Mouse (Mus musculus) kidney, postnatal 0 days (tissue): ENCODE measurements around the gene Sertad3. TPM values are rescaled to one million over a fixed set of nuclear protein-coding genes. Genes with fewer than 3 reads are reported as not detected.

Experiments used
- ATAC-seq: fragments of 200-750 bp; cut with Nextera tagmentation; replicated peaks from 2 replicates; pipeline ENCODE4 v1.8.0; 2017; ENCODE audit warnings: low read depth, moderate number of reproducible peaks, moderate TSS enrichment, moderate library complexity; ENCODE audit not compliant: low FRiP score
- DNase-seq: peaks from one replicate; pipeline ENCODE4 v3.0.0-alpha.2; 2016; ENCODE audit warnings: low spot score
- H3K27ac ChIP-seq: fragments of 300-500 bp; sonication (generic); 2 replicates; pipeline ENCODE4 v1.5.1; 2014; ENCODE audit warnings: mild to moderate bottlenecking
- H3K27me3 ChIP-seq: fragments of 300-500 bp; sonication (generic); 2 replicates; pipeline ENCODE4 v1.6.1; 2014; ENCODE audit warnings: low read length, mixed read lengths; ENCODE audit not compliant: insufficient read depth
- H3K36me3 ChIP-seq: fragments of 300-500 bp; sonication (generic); 2 replicates; pipeline ENCODE4 v1.6.1; 2014; ENCODE audit warnings: low read length, mixed read lengths; ENCODE audit not compliant: insufficient read depth
- H3K4me1 ChIP-seq: fragments of 300-500 bp; sonication (generic); replicated peaks from 2 replicates; pipeline ENCODE4 v1.6.1; 2014; ENCODE audit warnings: antibody characterized with exemption, low read length, mixed read lengths; ENCODE audit not compliant: insufficient read depth
- H3K4me2 ChIP-seq: fragments of 300-500 bp; sonication (generic); 2 replicates; pipeline ENCODE4 v1.6.1; 2014; ENCODE audit warnings: mild to moderate bottlenecking, low read length, moderate library complexity, mixed read lengths
- H3K4me3 ChIP-seq: fragments of 300-500 bp; sonication (generic); replicated peaks from 2 replicates; pipeline ENCODE4 v1.5.1; 2014; ENCODE audit warnings: low read depth, low read length
- H3K9ac ChIP-seq: fragments of 300-500 bp; sonication (generic); 2 replicates; pipeline ENCODE4 v1.6.1; 2014; ENCODE audit warnings: low read depth, low read length
- H3K9me3 ChIP-seq: fragments of 300-500 bp; sonication (generic); replicated peaks from 2 replicates; pipeline ENCODE4 v1.6.1; 2016; ENCODE audit warnings: low read length, inconsistent platforms, mixed read lengths
- CTCF ChIP-seq: IDR thresholded peaks from 2 replicates; pipeline ENCODE4 v1.5.1; 2016; ENCODE audit warnings: antibody characterized with exemption, low read depth, mild to moderate bottlenecking, moderate library complexity
- WGBS: fragments of 180-500 bp; shearing (Covaris S2); extraction: QIAGEN DNeasy Blood & Tissue Kit; methylation state at CpG from one replicate; pipeline ENCODE4 v1.1.7; 2014; 5-methylcytosine and 5-hydroxymethylcytosine counted together
- polyA plus RNA-seq: library from polyadenylated mRNA; unstranded; fragments of >200 nt; fragmentation: Nextera tagmentation; extraction: Ambion mirVana; gene quantifications from 2 replicates; pipeline ENCODE4 v1.2.1, GENCODE M21; 2015

Gene Sertad3
- polyA plus RNA-seq, 1 experiment from 2014 or later: 25.3 TPM

DNA sequence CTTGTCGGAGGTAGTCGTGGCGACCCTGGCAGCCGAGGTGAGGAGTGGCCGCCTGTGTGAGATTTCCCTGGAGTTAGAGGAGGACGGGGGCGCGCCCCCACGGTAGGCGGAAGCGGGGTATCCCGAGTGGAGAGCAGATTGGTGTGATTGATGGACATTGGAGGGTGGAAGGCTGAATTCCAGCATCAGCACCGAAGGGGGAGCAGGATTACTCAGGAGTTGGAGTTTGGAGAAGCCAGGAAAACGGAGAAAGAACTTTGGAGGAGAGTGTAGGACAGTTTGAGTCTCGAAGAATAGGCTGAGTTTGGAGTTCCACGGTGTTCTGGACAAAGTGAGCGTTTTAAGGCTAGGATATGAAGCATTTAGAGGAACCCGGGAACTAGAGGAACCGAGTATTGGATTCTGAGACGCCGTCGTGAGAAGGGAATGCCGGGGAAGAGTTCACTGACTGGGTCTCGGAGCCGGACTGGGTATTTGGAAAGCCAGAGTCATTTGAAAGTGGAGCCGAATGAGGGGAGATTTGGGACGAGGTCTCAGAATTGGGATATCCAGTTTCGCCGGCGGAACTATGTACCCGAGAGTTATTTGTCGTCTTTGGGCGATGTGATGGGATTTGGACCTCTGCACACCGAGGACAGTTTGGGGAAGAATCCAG is 394 bp downstream of the Sertad3 start:
- Histone ChIP-seq H3K9me3 (no peaks in the 10 kb centered on the region), H3K4me2 (peak overlapping the region; percentile 63), H3K27me3 (no peaks in the 10 kb centered on the region), H3K4me3 (peak overlapping the region; percentile 73), H3K27ac (peak overlapping the region; percentile 94), H3K9ac (peak overlapping the region; percentile 66), H3K4me1 (peaks cover 6% of the 10 kb centered on the region), H3K36me3 (peaks cover 5% of the 10 kb centered on the region; the same call in 1 of the 2 replicates)
- peak; percentile 60 for DNase-seq
- under 1% methylated on average over 34 of the region's 34 CpGs for WGBS
- ATAC-seq: no peak
- no peak for TF ChIP-seq CTCF

DNA sequence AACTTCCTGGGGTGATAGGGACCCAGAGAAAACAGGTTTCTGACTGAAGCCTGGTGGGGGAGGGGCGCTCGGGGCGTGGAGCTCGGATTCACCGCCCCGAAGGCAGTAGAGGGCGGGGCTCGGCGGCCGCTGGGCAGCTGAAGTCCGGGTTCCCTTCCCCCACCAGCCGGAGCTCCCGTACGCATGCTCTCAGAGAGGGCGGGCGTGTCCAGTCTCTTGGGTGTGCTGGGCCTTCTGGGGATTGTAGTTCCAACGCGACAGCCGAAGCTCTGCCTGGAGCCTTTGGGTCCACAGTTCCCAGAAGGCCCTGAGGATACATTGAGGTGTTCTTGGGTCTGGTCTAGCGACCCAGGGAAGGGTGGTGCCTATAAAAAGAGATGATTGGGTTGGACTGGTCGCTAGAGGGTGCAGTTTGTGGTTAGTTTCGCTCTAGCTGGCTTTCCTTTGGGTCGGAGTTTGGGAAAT is 954 bp downstream of the Sertad3 start:
- no peaks in the 10 kb centered on the region for H3K27me3 ChIP-seq
- peak overlapping the region; percentile 66 for H3K9ac ChIP-seq
- TF ChIP-seq CTCF: peak; percentile 72
- peaks cover 5% of the 10 kb centered on the region; the same call in 1 of the 2 replicates for H3K36me3 ChIP-seq
- peak; percentile 93 for ATAC-seq
- H3K27ac ChIP-seq: peak overlapping the region; percentile 94
- DNase-seq: peak; percentile 100
- peaks cover 6% of the 10 kb centered on the region for H3K4me1 ChIP-seq
- no peaks in the 10 kb centered on the region for H3K9me3 ChIP-seq
- peak overlapping the region; percentile 63 for H3K4me2 ChIP-seq
- H3K4me3 ChIP-seq: peak overlapping the region; percentile 73
- WGBS: under 1% methylated on average over 22 of the region's 23 CpGs

DNA sequence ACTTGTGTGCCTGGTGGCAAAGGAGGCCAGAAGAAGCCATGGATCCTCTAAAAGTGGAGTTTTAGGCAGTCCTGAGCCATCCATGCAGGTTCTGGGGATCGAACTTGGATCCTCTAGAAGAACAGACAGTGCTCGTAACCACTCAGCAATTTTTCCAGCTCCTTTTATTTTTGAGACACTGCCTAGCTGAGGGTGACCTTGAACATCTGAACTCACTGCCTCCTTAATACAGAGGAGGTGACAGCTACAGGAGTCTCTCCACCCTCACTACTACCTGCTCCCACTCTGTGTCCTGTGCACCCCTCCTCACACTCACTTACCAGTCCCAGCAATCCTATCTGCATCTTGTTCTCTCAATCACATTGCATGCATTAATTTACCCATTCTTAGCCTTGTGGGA is 2.0 kb downstream of the Sertad3 start:
- 91% methylated on average over 2 of the region's 2 CpGs for WGBS
- Histone ChIP-seq H3K9ac (no peak overlapping the region), H3K27ac (no peak overlapping the region), H3K4me3 (no peak overlapping the region), H3K27me3 (no peaks in the 10 kb centered on the region), H3K4me1 (peaks cover 6% of the 10 kb centered on the region), H3K4me2 (peak overlapping the region; percentile 63; the same call in 1 of the 2 replicates), H3K9me3 (no peaks in the 10 kb centered on the region), H3K36me3 (peaks cover 5% of the 10 kb centered on the region; the same call in 1 of the 2 replicates)
- ATAC-seq: no peak
- no peak for TF ChIP-seq CTCF
- DNase-seq: no peak

DNA sequence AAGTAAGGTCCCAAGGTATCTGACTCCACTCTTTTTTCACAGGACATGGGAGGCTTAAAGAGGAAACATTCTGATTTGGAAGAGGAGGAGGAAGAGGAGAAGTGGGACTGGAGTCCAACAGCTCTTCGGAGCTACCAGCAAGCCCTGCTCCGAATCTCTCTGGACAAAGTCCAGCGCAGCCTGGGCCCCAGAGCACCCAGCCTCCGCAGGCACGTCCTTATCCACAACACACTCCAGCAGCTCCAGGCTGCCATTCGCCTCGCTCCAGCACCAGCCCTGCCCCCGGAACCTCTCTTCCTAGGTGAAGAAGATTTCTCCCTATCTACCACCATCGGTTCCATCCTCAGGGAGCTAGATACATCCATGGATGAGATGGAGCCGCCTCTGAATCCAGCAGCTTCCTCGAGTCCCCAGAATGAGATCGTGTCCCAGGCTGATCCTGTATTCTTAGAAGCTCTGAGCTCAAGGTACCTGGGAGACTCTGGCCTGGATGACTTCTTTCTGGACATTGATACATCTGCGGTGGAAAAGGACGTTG is 2.6 kb downstream of the Sertad3 start:
- H3K36me3 ChIP-seq: peaks cover 5% of the 10 kb centered on the region; the same call in 1 of the 2 replicates
- no peak for DNase-seq
- no peak overlapping the region for H3K4me3 ChIP-seq
- peaks cover 6% of the 10 kb centered on the region for H3K4me1 ChIP-seq
- H3K9ac ChIP-seq: no peak overlapping the region
- no peaks in the 10 kb centered on the region for H3K9me3 ChIP-seq
- 88% methylated on average over 14 of the region's 14 CpGs for WGBS
- no peak overlapping the region for H3K4me2 ChIP-seq
- TF ChIP-seq CTCF: no peak
- no peak overlapping the region for H3K27ac ChIP-seq
- H3K27me3 ChIP-seq: no peaks in the 10 kb centered on the region
- no peak for ATAC-seq

DNA sequence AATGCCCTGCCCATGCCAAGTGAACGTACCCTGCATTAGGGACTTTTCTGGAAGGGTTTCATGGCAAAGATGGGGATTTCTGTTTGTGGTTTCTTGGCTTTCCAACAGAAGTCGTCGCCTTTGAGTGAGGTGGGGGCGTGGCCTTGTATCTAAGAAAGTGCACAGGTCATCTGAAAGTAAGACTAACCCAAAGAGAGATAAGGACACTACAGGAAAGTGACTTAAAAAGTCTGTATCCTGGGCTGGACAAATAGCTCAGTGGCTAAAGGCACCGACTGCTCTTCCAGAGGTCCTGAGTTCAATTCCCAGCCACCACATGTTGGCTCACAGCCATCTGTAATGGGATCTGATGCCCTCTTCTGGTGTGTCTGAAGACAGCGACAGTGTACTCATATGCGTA is 5.0 kb downstream of the Sertad3 start:
- H3K27me3 ChIP-seq: no peaks in the 10 kb centered on the region
- 71% methylated on average over 7 of the region's 7 CpGs for WGBS
- no peak overlapping the region for H3K4me3 ChIP-seq
- no peak overlapping the region for H3K4me2 ChIP-seq
- peaks cover 6% of the 10 kb centered on the region for H3K4me1 ChIP-seq
- TF ChIP-seq CTCF: no peak
- H3K9ac ChIP-seq: no peak overlapping the region
- ATAC-seq: no peak
- peaks cover 5% of the 10 kb centered on the region; the same call in 1 of the 2 replicates for H3K36me3 ChIP-seq
- peak overlapping the region; percentile 42; the same call in 1 of the 2 replicates for H3K27ac ChIP-seq
- no peak for DNase-seq
- no peaks in the 10 kb centered on the region for H3K9me3 ChIP-seq

DNA sequence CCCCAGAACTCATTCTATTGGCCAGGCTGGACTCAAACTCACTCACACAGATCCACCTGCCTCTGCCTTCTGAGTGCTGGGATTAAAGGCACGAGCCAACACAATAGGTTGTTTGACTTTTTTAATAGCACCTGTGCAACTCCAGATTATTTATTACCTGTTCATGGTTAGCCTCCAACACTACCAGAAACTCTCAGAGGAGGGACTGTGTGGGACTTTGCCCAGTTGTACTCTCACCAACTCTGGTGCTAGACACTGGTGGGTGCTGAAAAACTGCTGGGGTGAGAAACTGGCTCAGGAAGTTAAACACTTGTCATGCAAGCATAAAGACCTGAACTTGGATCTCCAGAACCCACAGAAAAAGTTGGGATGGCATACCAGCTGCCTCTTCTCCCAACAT is 6.2 kb downstream of the Sertad3 start:
- Histone ChIP-seq H3K4me1 (peaks cover 6% of the 10 kb centered on the region), H3K27ac (peak overlapping the region; percentile 85; the same call in 1 of the 2 replicates), H3K9ac (no peak overlapping the region), H3K27me3 (no peaks in the 10 kb centered on the region), H3K4me3 (no peak overlapping the region), H3K36me3 (peaks cover 5% of the 10 kb centered on the region; the same call in 1 of the 2 replicates), H3K4me2 (no peak overlapping the region), H3K9me3 (no peaks in the 10 kb centered on the region)
- peak; percentile 6 for DNase-seq
- TF ChIP-seq CTCF: no peak
- ATAC-seq: 0 out of 2 replicates have a peak, but pooled peaks have one; percentile 12
- WGBS: 50% methylated on average over 1 of the region's 1 CpGs
